Mouse (Mus musculus) erythroid progenitor cell, adult 5-6 weeks (primary cell): Measurements from ENCODE around the gene 2210016F16Rik. TPM values are rescaled to one million over a fixed set of nuclear protein-coding genes. Genes with fewer than 3 reads are reported as not detected.
A peak's percentile ranks its signal among the peaks of the same experiment; 100 is the strongest.
"Not testable (repeated sequence)": the region's sequence is repeated elsewhere in the genome, so short reads cannot be mapped to it uniquely, and the experiment has no call there.

ENCODE experiments used
- ATAC-seq: replicated peaks from 2 replicates; pipeline ENCODE4 v1.8.0; 2016; ENCODE audit warnings: moderate number of reproducible peaks, mild to moderate bottlenecking, moderate TSS enrichment, inconsistent platforms; ENCODE audit not compliant: poor library complexity, low FRiP score, severe bottlenecking
- total RNA-seq, 2 experiments: library from RNA; stranded (forward) in 1 of 2; stranded (reverse) in 1 of 2; fragments of 150-400 nt in 1 of 2; fragments of 186-747, 209-891 nt in 1 of 2; gene quantifications; 2 replicates each; pipeline versions ENCODE4 v1.2.3 to v1.2.4; 2015 to 2017; ENCODE audit warnings: low replicate concordance in 2 of 2

The 2210016F16Rik gene
- total RNA-seq (2015; ENCODE audit: low replicate concordance) (2.1 and 7.6 TPM in 2 replicates), total RNA-seq (2017; ENCODE audit: low replicate concordance) (3.1 and 7.1 TPM in 2 replicates)

- peak; percentile 69 for ATAC-seq
Measured at GRCm38 (mm10) chr13:58384779-58385546, at the start of gene 2210016F16Rik. Gene 2210016F16Rik, minus strand, starts transcription at chr13:58385225.

DNA sequence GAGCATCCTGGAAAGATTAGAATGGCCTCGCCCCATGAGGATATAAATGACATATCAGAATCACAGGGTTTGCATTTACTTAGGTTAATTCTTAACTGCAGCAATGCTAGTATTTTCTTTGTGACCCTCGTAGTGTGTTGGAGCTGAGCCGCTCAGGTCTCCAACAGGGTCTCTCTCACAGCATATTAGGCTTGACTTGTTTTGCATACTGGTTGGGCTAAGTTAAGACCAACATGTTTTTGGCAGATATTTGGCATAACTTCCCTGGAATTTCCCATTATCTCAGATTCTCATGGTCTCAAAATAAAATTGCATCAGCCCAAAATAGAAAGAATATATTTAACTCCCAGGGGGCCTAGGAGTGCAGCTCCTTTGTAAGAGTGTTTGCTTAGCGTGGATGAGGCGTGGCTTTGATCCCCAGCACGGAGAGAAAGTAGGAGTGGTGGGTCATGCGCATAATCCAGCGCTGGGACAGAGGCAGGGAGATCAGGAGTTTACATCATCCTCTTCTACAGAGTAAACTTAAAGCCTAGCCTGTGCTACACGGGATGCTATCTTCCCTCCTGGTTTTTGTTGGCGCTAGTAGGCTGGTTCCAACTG is 38.1 kb upstream of the 2210016F16Rik start:
- no peak for ATAC-seq

GRCm38 (mm10) chr13:58422242-58422641 is 37.2 kb upstream of the 2210016F16Rik start:
- ATAC-seq, result no peak

DNA sequence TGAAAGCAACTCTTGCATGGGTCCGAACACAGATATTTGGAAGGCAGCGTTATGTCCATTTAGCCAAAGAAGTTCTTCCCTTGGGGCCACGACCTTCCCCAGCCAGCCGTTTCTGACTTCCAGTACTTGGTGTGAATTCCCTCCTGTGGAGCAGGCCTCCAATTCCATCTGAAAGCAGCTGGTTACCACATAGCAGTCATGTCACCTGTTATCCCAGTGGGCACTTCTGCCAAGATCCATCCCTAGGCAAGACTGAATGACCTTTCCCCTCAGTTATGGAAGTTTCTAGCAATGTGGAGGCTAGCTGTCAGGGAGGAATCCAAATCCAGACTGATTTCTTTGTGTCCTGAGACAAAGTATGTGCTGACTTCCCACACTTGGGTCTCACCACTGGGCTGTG is 36.0 kb upstream of the 2210016F16Rik start:
- no peak for ATAC-seq

DNA sequence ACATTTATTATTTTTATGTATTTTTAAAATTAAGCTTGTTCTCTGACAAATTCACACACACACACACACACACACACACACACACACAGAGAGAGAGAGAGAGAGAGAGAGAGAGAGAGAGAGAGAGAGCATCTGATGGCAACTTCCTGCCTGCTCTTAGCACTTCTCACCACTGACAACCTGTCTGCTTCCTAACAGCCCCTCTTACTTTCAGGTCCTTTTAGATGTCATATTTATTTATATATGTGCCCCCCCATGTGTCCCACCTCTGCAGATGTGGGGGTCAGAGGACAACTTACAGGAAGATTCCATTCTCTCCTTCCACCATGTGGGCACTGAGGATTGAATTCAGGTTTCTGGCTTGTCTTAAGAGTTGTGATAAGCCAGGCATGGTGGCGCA is 34.2 kb upstream of the 2210016F16Rik start:
- no peak for ATAC-seq

DNA sequence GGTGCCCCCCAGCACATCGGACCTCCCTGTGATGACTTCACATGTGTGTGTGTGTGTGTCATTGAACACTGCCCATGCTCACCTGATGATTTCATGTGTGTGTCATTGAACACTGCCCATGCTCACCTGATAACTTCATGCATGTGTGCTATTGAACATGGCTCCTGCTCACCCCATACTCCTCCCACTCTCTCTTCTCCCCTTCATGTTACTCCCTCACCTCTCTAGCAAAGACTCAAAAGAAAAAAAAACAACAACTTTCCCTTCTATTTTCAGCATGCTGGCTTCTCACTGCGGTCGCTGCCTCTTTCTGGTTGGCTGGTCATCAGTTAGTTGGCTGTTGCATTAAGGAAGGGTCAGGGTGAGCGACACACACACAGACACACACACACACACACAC is 33.6 kb upstream of the 2210016F16Rik start:
- ATAC-seq, result no peak

GRCm38 (mm10) chr13:58415838-58416237 is 30.8 kb upstream of the 2210016F16Rik start:
- no peak for ATAC-seq

- ATAC-seq, result no peak
Measured at GRCm38 (mm10) chr13:58415374-58415773, 30.3 kb upstream of the 2210016F16Rik start.

DNA sequence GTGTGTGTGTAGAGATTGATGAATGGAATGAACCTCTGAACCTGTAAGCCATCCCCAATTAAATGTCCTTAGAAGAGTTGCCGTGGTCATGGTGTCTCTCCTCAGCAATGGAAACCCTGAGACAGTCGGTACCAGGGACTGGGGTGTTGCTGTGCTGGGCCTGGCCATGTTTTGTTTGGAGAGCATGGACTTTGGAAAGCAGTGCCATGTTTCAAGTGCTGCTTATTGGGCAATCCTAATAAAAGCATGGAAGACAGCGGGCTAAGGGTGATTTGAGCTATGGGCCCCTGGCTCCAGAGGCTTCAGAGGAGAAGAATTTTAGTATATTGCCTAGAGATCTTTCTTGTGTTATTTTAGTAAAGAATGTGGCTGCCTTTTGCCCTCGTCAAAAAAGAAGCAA is 26.0 kb upstream of the 2210016F16Rik start:
- ATAC-seq, result no peak

DNA sequence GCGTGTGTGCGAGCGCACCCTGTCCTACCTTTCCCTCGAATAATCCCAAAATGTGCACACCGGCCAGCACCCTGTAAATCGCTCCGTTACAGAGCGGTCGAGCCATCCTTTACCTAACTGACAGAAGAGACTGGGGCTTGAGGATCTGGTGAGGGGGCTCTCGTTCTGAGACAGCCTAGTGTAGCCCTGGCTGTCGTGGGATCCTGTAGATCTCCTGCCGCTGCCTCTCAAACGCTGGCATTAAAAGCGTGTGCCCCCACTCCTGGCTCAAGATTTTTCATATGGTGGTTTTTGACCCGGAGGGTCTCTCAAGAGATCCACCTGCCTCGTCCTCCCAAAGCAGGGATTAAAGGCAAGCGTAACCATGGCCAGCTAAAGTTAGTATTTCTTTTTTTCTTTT is 18.2 kb upstream of the 2210016F16Rik start, which contains the start of gene Hnrnpk:
TSS of gene Hnrnpk (minus strand) at position 101 of the 400 bp plus-strand sequence.
- not testable (repeated sequence) for ATAC-seq

- ATAC-seq, result no peak
Measured at GRCm38 (mm10) chr13:58402744-58403110, 17.7 kb upstream of the 2210016F16Rik start.

GRCm38 (mm10) chr13:58402003-58402743 is 17.1 kb upstream of the 2210016F16Rik start, which contains the start of gene Rmi1:
Gene Rmi1, plus strand, starts transcription at chr13:58402248.
- ATAC-seq, result peak; percentile 89

GRCm38 (mm10) chr13:58401135-58402002 is 16.3 kb upstream of the 2210016F16Rik start:
- ATAC-seq, result peak; percentile 46

DNA sequence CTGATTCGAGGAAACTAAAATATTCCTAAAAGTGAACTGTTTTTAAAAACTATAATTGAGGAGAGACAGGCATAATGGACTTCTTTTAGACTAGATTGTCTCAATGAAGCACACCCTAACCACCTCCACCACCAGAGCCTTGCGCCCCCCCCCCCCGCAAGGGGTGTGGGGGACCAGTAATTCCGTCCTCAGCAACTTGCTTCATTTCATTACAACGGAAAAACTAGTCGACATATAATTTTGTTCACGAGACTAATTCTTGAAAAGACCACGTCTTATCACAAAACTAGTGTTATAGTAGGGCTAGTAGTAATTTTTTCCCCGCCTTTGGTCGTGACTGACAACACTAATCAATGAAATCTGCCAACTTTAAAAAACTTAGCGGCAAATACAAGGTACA is 15.6 kb upstream of the 2210016F16Rik start:
- ATAC-seq, result no peak

GRCm38 (mm10) chr13:58397651-58398050 is 12.6 kb upstream of the 2210016F16Rik start:
- no peak for ATAC-seq

DNA sequence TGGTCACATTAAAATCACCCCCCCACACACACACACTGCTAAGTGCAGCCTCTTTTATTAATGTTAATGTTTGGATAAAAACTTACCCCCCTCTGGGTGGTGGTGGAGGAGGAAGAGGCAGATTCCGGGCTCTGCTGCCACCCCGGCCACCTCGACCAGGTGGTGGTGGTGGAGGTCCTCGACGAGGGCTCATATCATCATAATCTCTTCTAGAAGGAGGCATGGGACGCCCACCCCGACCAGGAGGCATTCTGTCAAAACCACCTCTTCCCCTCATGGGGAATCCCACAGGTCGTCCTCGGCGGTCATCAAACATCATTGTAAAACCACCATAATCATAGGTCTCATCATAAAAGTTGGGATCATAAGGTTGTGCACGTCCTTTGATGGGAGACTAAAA is 9.4 kb upstream of the 2210016F16Rik start:
- not testable (repeated sequence) for ATAC-seq

DNA sequence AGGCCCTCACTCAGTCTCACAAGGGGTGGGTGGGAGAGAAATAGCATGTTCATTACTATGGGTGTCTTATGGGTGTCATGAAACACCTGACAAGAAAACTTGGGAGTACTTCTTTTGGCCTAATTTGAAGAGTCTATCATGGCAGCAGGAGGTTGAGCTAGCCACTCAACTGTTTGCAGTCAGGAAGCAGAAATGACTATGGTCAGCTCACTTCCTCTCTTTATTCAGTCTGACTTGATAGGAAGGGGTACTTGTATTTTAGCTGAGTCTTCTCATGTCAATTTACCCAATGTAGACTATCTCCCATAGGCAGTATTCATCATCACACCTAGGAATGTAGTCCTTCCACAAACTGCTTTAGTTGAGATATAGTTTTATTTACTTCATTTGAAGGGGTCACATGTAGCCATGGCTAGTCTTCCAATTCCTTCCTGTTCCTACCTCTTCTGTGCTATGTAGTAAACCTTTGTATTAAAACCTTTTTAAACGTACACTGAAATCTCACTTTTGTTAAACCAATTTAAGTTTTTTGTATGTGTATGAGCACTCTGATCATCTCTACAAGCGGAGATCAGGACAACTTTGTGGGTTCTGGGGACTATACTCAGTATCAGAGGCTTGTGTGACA is 4.4 kb upstream of the 2210016F16Rik start:
- no peak for ATAC-seq

GRCm38 (mm10) chr13:58388379-58388778 is 3.4 kb upstream of the 2210016F16Rik start:
- no peak for ATAC-seq

GRCm38 (mm10) chr13:58387948-58388347 is 2.9 kb upstream of the 2210016F16Rik start:
- peak; percentile 69 for ATAC-seq
